ENCODE assay signal across 18 mouse cellular contexts in genomic region chr1:70165343-70166158, GRCm38 (mm10).
DNase-seq lines count a peak whose midpoint lies in the region; ATAC-seq and TF ChIP-seq lines count a peak whose summit lies in the region.
"Had no signal": no experiment of that assay in that cellular context is flagged by ENCODE, and none has a peak within 500 bp of the region (broad histone marks: within the 10 kb centered on the region; RNA-seq: fewer than 3 reads in every experiment).

No protein-coding gene starts in this region.

- H3K4me1 ChIP-seq in forebrain, postnatal 0 days (ENCODE audit: insufficient read depth) = no peaks in the 10 kb centered on the region
- H3K4me1 ChIP-seq in forebrain, embryonic 10.5 days = no peaks in the 10 kb centered on the region
- H3K4me1 ChIP-seq in midbrain, embryonic 15.5 days = no peaks in the 10 kb centered on the region
- H3K4me1 ChIP-seq in midbrain, embryonic 10.5 days = no peaks in the 10 kb centered on the region
- H3K4me1 ChIP-seq: embryonic facial prominence, embryonic 13.5 days had no signal

- H3K9me3 ChIP-seq in forebrain, postnatal 0 days (ENCODE audit: low read length) = peaks cover 5% of the 10 kb centered on the region; the same call in 1 of the 2 replicates
- H3K9me3 ChIP-seq in forebrain, embryonic 10.5 days = no peaks in the 10 kb centered on the region
- H3K9me3 ChIP-seq in midbrain, embryonic 15.5 days = no peaks in the 10 kb centered on the region
- H3K9me3 ChIP-seq in midbrain, embryonic 10.5 days (replicated peaks) = no peaks in the 10 kb centered on the region
- H3K9me3 ChIP-seq: embryonic facial prominence, embryonic 13.5 days had no signal

- no peak overlapping the region for H3K9ac ChIP-seq in forebrain, postnatal 0 days
- no peak overlapping the region for H3K9ac ChIP-seq in midbrain, embryonic 15.5 days
- H3K9ac ChIP-seq: embryonic facial prominence, embryonic 13.5 days had no signal

- H3K36me3 ChIP-seq in forebrain, postnatal 0 days (ENCODE audit: insufficient read depth) = no peaks in the 10 kb centered on the region
- H3K36me3 ChIP-seq in forebrain, embryonic 10.5 days (replicated peaks) = no peaks in the 10 kb centered on the region
- H3K36me3 ChIP-seq in midbrain, embryonic 15.5 days (replicated peaks) = no peaks in the 10 kb centered on the region
- no peaks in the 10 kb centered on the region for H3K36me3 ChIP-seq in midbrain, embryonic 10.5 days
- H3K36me3 ChIP-seq: embryonic facial prominence, embryonic 13.5 days had no signal

- H3K4me3 ChIP-seq in forebrain, postnatal 0 days (ENCODE audit: low read depth, low read length) = no peak overlapping the region
- H3K4me3 ChIP-seq in forebrain, embryonic 10.5 days = no peak overlapping the region
- no peak overlapping the region for H3K4me3 ChIP-seq in midbrain, embryonic 15.5 days
- no peak overlapping the region for H3K4me3 ChIP-seq in midbrain, embryonic 10.5 days
- H3K4me3 ChIP-seq: embryonic facial prominence, embryonic 13.5 days had no signal

- H3K4me2 ChIP-seq in forebrain, postnatal 0 days (ENCODE audit: low read depth) = no peak overlapping the region
- no peak overlapping the region for H3K4me2 ChIP-seq in midbrain, embryonic 15.5 days
- H3K4me2 ChIP-seq: embryonic facial prominence, embryonic 13.5 days had no signal

- H3K27me3 ChIP-seq in forebrain, postnatal 0 days (ENCODE audit: insufficient read depth, low read length) = no peaks in the 10 kb centered on the region
- H3K27me3 ChIP-seq in forebrain, embryonic 10.5 days (ENCODE audit: poor library complexity, severe bottlenecking) = no peaks in the 10 kb centered on the region
- no peaks in the 10 kb centered on the region for H3K27me3 ChIP-seq in midbrain, embryonic 15.5 days (replicated peaks)
- H3K27me3 ChIP-seq in midbrain, embryonic 10.5 days (ENCODE audit: low read depth, poor library complexity, severe bottlenecking) = no peaks in the 10 kb centered on the region
- H3K27me3 ChIP-seq: embryonic facial prominence, embryonic 13.5 days had no signal

- DNase-seq in adrenal gland, adult 2 months = peak; percentile 8
- DNase-seq in adrenal gland, adult 18-20 months (ENCODE audit: low spot score in 2 of 2) = no peak
- DNase-seq in forebrain, postnatal 0 days = peak; percentile 8
- DNase-seq in forebrain, embryonic 10.5 days (ENCODE audit: extremely low spot score, low spot score) = no peak
- no peak for DNase-seq in midbrain, embryonic 10.5 days (ENCODE audit: low spot score)
- peak; percentile 9 for DNase-seq in retina, postnatal 7 days (ENCODE audit: low read depth, low spot score)
- no peak for DNase-seq in layer of hippocampus, postnatal 10 days (ENCODE audit: low spot score in 2 of 2)
- DNase-seq: cerebellum, adult 8-10 months; heart, postnatal 4 days; kidney, adult 9 months; kidney, postnatal 36 days; layer of hippocampus, adult 9-11 months; lung, adult 18-20 months; right cerebral cortex, adult 18-20 months; thymus, postnatal 36 days had no signal

- 36% methylated on average over 3 of the region's 3 CpGs for WGBS in forebrain, postnatal 0 days
- 82% methylated on average over 3 of the region's 3 CpGs for WGBS in forebrain, embryonic 10.5 days
- WGBS in midbrain, embryonic 15.5 days = 65% methylated on average over 3 of the region's 3 CpGs
- WGBS in midbrain, embryonic 10.5 days = 84% methylated on average over 3 of the region's 3 CpGs

- TF ChIP-seq CTCF in forebrain, postnatal 0 days (IDR thresholded peaks at IDR 0.05; ENCODE audit: low read depth) = no peak

- H3K27ac ChIP-seq in forebrain, postnatal 0 days (ENCODE audit: low read depth, low read length) = no peak overlapping the region
- H3K27ac ChIP-seq in forebrain, embryonic 10.5 days = no peak overlapping the region
- no peak overlapping the region for H3K27ac ChIP-seq in midbrain, embryonic 15.5 days
- H3K27ac ChIP-seq in midbrain, embryonic 10.5 days (replicated peaks) = no peak overlapping the region
- H3K27ac ChIP-seq: embryonic facial prominence, embryonic 13.5 days had no signal

- ATAC-seq in forebrain, postnatal 0 days = no peak
- peak; percentile 45; the same call in 1 of the 2 replicates for ATAC-seq in midbrain, embryonic 15.5 days (replicated peaks)
- ATAC-seq: inflammation-experienced regulatory T-cells, adult 6 months had no signal

Comparison
In these comparisons a context has a peak if more than half of its experiments do, and no peak if none do; other contexts are left out.
1. DNase-seq: peak in adrenal gland, adult 2 months (single experiment), forebrain, postnatal 0 days (single experiment) and retina, postnatal 7 days (single experiment); none in adrenal gland, adult 18-20 months (0 of 2), forebrain, embryonic 10.5 days (single experiment), midbrain, embryonic 10.5 days (single experiment) and layer of hippocampus, postnatal 10 days (0 of 2).